Mouse (Mus musculus) bone marrow, adult 2 months (tissue): ENCODE data around the gene Kcnmb3.

Experiments
- CTCF ChIP-seq: fragments of 200-500 bp; IDR thresholded peaks from 2 replicates; pipeline ENCODE4 v1.5.1; 2011; ENCODE audit warnings: low read length, control low read depth; ENCODE audit not compliant: control insufficient read depth, insufficient read depth
- POLR2A ChIP-seq: fragments of 200-500 bp; IDR thresholded peaks from 2 replicates; pipeline ENCODE4 v1.6.1; 2011; ENCODE audit warnings: low read depth, mild to moderate bottlenecking, control low read depth, low read length, borderline replicate concordance; ENCODE audit not compliant: control insufficient read depth

- TF ChIP-seq CTCF (no peak), POLR2A (no peak)
Observed at GRCm38 (mm10) chr3:32427695-32428094, 64.3 kb downstream of the Kcnmb3 start.
